Mouse (Mus musculus) layer of hippocampus, postnatal 14 days (tissue): ENCODE data around the gene Rpn1. TPM values are rescaled to one million over a fixed set of nuclear protein-coding genes. Genes with fewer than 3 reads are reported as not detected.

ENCODE experiments used
- DNase-seq, 2 experiments: peaks; one replicate each; pipeline ENCODE4 v3.0.0; 2021 to 2022; ENCODE audit warnings: low spot score in 2 of 2, mixed read lengths in 1 of 2
- long read RNA-seq, 2 experiments: library from polyadenylated mRNA; stranded (forward); transcript quantifications; one replicate each; pipeline ENCODE4 v2.0.0; 2021
- total RNA-seq, 2 experiments: library from RNA; stranded (reverse); gene quantifications; 2 replicates each; pipeline ENCODE4 v1.2.3; 2021

The Rpn1 gene
- 100 to 1,000 TPM; 143 to 166 TPM for total RNA-seq
- long read RNA-seq, experiment 1, transcript Rpn1-201 (10 exons, 3,633 nt) = major isoform, 172 of 191 reads
- long read RNA-seq, experiment 1, partial matches to known transcripts = 11 of 191 reads
- long read RNA-seq, experiment 1, other reads (novel, unspliced or antisense) = 7 of 191 reads
- long read RNA-seq, experiment 2, transcript Rpn1-201 (10 exons, 3,633 nt) = major isoform, 181 of 200 reads
- long read RNA-seq, experiment 2, partial matches to known transcripts = 14 of 200 reads
- long read RNA-seq, experiment 2, other reads (novel, unspliced or antisense) = 5 of 200 reads

DNA sequence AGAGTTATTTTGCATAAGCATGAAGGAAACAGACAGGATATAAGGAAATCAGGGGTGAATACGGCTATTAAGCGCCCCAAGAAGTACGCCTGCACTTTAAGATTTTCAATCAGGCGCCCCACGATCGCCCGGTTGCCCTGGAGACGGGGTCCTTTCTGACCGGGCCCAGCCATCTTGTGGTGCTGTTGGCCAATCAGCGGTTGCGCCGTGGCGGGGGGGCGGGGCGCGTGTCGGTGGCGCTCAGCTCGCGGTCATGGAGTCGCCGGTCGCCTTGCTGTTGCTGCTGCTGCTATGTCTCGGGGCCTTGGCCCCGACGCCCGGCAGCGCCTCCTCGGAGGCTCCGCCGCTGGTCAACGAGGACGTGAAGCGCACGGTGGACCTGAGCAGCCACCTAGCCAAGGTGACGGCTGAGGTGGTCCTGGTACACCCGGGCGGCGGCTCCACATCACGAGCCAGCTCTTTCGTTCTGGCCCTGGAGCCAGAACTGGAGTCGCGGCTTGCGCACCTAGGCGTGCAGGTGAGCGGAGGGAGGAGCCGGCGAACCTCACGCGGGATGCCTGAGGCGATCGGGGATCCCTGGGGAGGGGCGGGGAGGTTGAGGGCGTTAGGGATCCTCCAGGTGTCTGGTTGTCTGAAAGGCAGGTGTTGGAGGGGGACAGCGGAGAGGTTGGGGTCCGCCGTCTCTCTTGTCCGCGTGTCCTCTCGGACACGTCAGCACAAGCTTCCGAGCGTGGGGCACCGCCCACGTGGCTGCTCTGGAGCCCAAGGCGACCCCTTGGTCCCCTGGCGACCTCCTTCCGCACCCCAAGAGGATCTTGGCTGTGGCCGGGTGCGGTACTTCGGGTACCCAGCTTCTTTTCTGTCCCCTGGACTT is at the start of gene Rpn1:
Rpn1 (plus strand) TSS at position 205 of the 874 bp plus-strand sequence.
- peak; percentile 95 to 97 for DNase-seq

DNA sequence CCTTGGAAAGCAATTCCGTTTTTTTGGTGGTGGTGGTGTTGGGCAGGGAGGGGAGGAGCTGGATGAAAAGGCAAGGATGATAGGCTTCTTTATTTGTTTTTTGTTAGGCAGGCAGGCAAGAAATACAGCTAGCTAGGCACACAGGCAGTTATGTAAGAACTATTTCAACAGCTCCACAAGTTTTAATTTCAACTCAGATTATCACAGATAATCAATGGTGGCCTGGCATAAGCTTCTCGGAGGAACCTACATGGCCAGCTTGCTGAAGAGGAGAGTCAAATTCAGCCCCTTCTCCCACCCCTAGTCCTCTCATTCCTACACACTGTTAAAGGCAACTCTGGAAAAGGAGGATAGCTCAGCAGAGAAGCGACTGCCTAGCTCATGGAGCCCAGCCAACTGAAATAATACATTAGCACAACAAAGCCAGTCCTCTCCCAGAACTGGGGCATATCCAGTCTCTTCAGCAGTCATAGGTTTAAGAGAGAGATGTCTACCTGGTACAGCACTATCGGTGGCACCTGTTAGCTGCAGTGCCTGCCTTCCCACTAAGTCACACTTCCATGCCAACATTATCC is 46.7 kb upstream of the Rpn1 start:
- DNase-seq = no peak

DNA sequence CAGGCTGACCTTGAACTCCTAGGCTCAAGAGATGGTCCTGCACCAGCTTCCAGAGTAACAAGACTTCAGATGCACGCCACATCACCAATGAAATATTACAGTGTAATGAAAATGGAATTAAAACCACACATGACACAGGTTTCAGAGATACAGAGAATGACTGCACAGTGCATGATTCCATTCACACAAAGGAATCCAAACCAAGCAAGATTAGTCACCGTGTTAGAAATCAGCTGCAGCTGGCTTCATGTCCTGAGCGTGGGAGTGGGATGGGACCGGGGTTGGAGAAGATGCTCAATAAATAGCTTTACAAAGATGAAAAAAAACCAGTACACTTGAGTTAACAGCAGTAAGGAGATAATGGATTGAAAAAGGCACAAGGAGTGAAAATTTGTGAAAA is 44.9 kb upstream of the Rpn1 start:
- DNase-seq = no peak

- DNase-seq = no peak
These were observed 43.1 kb upstream of the Rpn1 start for GRCm38 (mm10) chr6:88041221-88041620.

DNA sequence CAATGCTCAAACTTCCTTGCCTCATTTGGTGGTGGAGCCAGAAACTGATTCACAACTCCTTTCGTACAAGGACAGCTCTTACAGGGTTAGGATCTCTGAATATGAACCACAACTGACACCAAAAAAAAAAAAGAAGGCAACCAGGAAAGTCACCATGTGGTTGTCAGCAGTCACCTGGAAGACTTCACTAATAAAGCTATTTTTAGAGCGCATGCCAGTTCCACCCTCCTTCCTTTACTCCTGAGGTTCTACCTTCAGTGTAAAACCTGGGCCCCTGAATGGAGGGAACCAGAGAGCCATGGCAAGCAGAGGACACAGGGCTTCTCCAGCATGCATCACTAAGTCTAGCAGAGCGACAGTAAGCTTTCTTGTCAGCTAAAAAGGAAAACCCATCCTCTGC is 41.9 kb upstream of the Rpn1 start:
- no peak for DNase-seq

- DNase-seq = no peak
These were observed 40.1 kb upstream of the Rpn1 start for GRCm38 (mm10) chr6:88044234-88044576.

- DNase-seq = peak; percentile 92 to 97
These were observed 39.5 kb upstream of the Rpn1 start, which contains the start of gene Rab7 for GRCm38 (mm10) chr6:88044577-88045405. Gene Rab7 (minus strand): TSS chr6:88045270.

DNA sequence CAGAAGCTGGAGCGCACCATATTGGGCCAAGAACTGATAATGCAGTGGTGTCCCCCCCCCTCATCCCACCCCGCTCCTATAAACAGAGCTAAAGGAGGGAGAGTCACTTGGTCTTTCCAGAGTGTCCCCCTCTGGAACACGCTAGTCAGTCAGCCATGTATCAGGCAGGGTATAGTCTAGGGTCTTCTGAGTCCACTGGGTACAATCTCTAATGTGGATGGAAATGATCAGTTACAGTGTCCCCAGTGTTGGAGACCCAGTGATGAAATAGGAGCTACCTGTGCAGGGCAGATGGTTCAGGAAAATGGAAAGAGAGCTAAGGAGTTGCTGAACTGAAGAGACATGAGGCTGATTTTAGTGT is 38.9 kb upstream of the Rpn1 start:
- no peak for DNase-seq

GRCm38 (mm10) chr6:88047853-88048252 is 36.4 kb upstream of the Rpn1 start:
- DNase-seq = no peak

DNA sequence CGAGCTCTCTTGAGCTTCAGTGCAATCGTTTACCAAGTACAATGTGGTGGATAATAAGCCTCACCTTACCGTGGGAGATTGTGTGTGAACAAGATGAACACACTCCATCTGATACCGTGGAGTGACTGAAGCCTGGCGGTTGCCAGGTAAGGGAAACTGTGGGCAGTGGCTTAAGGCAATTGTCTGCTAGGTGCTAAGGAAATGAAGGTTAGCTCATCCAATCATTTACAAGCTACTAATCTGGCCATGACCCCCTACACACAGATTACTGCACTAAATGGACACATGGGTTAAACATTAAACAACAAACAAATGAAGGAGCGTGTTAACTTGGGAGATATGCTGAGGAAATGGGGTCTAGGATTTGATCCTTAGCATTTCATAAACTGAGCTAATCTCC is 35.3 kb upstream of the Rpn1 start:
- DNase-seq = no peak

GRCm38 (mm10) chr6:88051206-88051605 is 33.1 kb upstream of the Rpn1 start:
- no peak for DNase-seq

DNA sequence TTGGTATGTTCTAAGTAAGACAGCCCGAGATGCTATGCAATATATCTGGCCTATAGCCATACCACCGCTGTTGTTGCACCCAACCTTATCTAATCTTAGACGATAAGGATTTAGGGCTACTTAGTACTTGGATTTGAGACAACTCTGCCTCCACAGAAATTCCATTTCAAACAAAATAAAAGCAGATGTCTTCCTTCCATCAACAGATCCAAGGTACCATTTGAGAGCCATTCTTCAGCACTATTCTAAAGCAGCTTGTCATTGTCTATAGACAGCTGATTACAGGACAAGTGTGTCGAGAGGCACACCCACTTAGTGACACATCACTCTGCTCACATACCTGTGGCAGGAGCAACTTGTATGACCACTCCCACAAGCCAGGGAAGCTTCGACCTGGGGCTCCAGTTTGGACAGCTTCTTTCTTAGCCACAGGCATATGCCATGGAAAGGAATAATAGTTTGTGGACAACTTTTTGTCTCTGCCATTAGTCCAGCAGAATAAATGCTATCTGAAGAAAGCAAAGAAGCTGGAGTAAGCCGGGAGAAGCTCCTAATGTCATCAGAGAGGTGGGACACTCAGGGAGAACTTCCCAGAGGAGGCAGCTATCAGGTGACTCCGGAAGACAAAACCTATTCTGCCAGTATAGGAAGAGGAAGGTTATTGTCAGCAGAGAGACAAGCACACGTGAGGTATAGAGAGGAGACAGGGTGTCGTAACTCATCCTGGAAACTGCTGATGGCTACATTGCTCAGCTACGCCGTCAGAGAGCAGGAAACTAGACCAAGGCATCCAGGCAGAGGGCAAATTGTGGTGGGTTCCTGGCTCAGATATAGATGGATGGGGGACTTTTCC is 30.8 kb upstream of the Rpn1 start:
- no peak for DNase-seq

DNA sequence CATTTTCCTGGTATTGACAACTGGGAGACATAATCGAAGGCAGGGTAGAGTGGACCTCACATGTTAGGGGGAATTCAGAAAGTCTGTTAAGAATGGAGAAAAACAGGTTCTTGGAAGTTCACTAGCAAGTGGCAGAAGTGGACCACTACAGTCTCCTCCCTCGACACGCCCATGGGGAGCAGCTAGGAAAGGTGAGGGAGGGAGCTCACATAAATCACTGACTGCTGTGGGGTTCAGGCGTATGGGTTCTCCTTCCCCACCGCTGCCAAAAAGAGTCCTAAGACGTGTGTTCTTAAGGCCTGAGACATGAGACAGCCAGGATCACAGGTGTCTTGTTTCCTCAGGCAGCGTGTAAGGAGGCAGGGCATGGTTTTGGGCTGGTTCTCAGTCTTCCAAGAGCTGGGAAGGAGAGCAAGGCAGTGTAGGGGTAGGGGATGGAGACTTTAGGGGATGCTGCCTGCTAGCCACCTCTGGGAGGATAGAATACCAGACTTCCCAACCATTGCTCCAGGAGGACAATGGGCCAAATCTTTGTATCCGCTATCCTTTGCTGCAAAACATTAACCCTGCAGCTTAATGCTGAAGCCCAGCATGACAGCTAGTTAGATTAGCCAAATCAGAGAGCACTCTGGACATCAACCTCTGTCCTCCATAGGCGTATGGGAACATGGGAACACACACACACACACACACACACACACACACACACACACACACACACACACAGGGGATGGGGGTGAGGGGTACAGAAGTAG is 30.0 kb upstream of the Rpn1 start:
- no peak for DNase-seq

DNA sequence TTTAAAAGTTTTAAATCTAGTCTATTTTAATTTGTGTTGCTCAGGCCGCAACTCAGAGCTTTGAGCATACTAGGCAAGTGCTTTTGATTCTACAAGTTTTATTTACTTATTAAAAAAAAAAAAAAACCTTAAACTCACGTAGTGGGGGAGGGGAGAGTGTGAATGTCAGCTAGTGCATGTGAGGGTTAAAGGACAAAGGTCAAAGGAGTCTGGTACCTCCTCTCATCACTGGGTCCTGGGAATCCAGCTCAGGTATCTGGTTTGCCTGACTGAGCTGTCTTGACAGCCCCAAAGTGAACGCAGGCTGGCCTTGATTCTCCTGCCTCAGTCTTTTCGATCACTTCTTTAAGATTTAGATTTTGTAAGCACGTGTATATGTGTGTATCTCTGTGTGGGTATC is 28.6 kb upstream of the Rpn1 start:
- no peak for DNase-seq

DNA sequence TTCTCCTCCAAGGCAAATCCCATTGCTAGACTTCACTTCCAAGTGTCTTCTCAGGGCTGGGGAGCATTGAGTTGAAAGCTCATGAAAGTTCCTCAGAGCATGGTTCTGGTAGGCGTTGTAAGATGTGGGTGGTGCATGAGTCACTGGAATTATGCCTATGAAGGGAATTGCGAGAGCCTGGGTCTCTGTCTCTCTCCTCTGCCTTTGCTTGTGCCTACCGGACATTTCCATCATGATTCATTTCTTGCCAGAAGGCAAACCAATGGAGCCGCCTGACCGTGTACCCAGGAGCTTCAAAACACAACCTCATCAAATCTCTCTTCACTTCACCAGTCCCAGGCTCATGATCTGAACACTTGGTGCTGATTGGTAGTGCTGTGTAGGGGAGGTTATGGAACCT is 27.4 kb upstream of the Rpn1 start:
- DNase-seq = no peak

- no peak for DNase-seq
These were observed 24.4 kb upstream of the Rpn1 start for GRCm38 (mm10) chr6:88059903-88060302.

DNA sequence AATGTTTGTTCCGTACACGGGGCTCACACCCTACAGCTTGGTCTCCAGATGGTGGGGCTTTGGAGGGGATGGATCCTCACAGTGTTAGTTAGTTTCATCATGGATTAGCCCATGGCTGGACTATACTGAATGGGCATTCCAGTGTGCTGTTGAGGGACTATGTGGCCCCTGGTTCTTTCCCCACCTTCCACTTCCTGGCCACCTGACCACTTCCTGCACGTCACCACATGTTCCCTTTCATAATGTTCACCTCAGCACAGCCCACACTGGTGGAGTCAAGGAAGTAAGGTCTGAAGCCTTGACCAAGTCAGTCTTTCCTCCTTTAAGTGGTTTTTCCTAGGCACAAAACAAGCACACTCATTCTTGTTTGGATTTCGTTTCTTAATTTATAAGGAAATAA is 23.7 kb upstream of the Rpn1 start:
- no peak for DNase-seq

GRCm38 (mm10) chr6:88061406-88061805 is 22.9 kb upstream of the Rpn1 start:
- no peak for DNase-seq

- DNase-seq = no peak
These were observed 21.9 kb upstream of the Rpn1 start for GRCm38 (mm10) chr6:88062398-88062797.
